Mouse (Mus musculus) liver, postnatal 0 days (tissue): Measurements from ENCODE around the gene Ssr4.

Experiments used
- CTCF ChIP-seq: sonication (generic); IDR thresholded peaks from 2 replicates; pipeline ENCODE4 v1.5.1; 2016; ENCODE audit warnings: antibody characterized with exemption, low read depth
- EP300 ChIP-seq: IDR thresholded peaks from 2 replicates; pipeline ENCODE4 v1.6.1; 2016; ENCODE audit warnings: antibody characterized with exemption, low read depth, mild to moderate bottlenecking

GRCm38 (mm10) chrX:73793505-73793904 is 6.7 kb downstream of the Ssr4 start:
- TF ChIP-seq CTCF (no peak), EP300 (no peak)
